ENCODE assay signal across 29 mouse cellular contexts in genomic region chr9:105973736-105974135, GRCm38 (mm10). TPM values are rescaled to one million over a fixed set of nuclear protein-coding genes. Genes with fewer than 3 reads are reported as not detected.
DNase-seq lines count a peak whose midpoint lies in the region; ATAC-seq and TF ChIP-seq lines count a peak whose summit lies in the region.
"Had no signal": no experiment of that assay in that cellular context is flagged by ENCODE, and none has a peak within 500 bp of the region (broad histone marks: within the 10 kb centered on the region; RNA-seq: fewer than 3 reads in every experiment).

No protein-coding gene starts in this region.

- H3K27me3 ChIP-seq in lung, embryonic 14.5 days (ENCODE audit: insufficient read depth, low read length) = no peaks in the 10 kb centered on the region
- no peaks in the 10 kb centered on the region for H3K27me3 ChIP-seq in lung, postnatal 0 days (replicated peaks; ENCODE audit: insufficient read depth, low read length)
- H3K27me3 ChIP-seq in stomach, embryonic 14.5 days (ENCODE audit: control insufficient read depth, insufficient read depth, low read length) = no peaks in the 10 kb centered on the region
- H3K27me3 ChIP-seq: forebrain, embryonic 13.5 days; hindbrain, embryonic 15.5 days had no signal

- no peak overlapping the region for H3K27ac ChIP-seq in lung, embryonic 14.5 days (ENCODE audit: low read depth)
- H3K27ac ChIP-seq in lung, postnatal 0 days (ENCODE audit: low read length) = no peak overlapping the region
- no peak overlapping the region for H3K27ac ChIP-seq in stomach, embryonic 14.5 days (ENCODE audit: low read length)
- H3K27ac ChIP-seq: forebrain, embryonic 10.5 days; forebrain, embryonic 13.5 days; heart, adult 2 months; heart, embryonic 10.5 days; heart, embryonic 13.5 days; hindbrain, embryonic 12.5 days; hindbrain, embryonic 15.5 days had no signal

- no peaks in the 10 kb centered on the region for H3K9me3 ChIP-seq in lung, embryonic 14.5 days (ENCODE audit: low read depth, low read length)
- no peaks in the 10 kb centered on the region for H3K9me3 ChIP-seq in lung, postnatal 0 days (ENCODE audit: low read length)
- no peaks in the 10 kb centered on the region for H3K9me3 ChIP-seq in stomach, embryonic 14.5 days (ENCODE audit: control insufficient read depth, low read depth, low read length)
- H3K9me3 ChIP-seq: forebrain, embryonic 13.5 days; heart, embryonic 10.5 days; heart, embryonic 13.5 days; hindbrain, embryonic 12.5 days; hindbrain, embryonic 15.5 days had no signal

- no peaks in the 10 kb centered on the region for H3K36me3 ChIP-seq in lung, embryonic 14.5 days (ENCODE audit: insufficient read depth)
- H3K36me3 ChIP-seq in lung, postnatal 0 days (ENCODE audit: insufficient read depth, low read length) = no peaks in the 10 kb centered on the region
- no peaks in the 10 kb centered on the region for H3K36me3 ChIP-seq in stomach, embryonic 14.5 days (ENCODE audit: control insufficient read depth, insufficient read depth, low read length)
- H3K36me3 ChIP-seq: forebrain, embryonic 10.5 days; heart, embryonic 10.5 days; heart, embryonic 13.5 days; hindbrain, embryonic 12.5 days; hindbrain, embryonic 15.5 days had no signal

- H3K9ac ChIP-seq in lung, embryonic 14.5 days = no peak overlapping the region
- H3K9ac ChIP-seq in lung, postnatal 0 days (replicated peaks; ENCODE audit: low read depth) = no peak overlapping the region
- no peak overlapping the region for H3K9ac ChIP-seq in stomach, embryonic 14.5 days (replicated peaks; ENCODE audit: low read depth, low read length)
- H3K9ac ChIP-seq: forebrain, embryonic 13.5 days; heart, embryonic 13.5 days; hindbrain, embryonic 12.5 days; hindbrain, embryonic 15.5 days had no signal

- H3K4me3 ChIP-seq in lung, embryonic 14.5 days (ENCODE audit: low read depth, low read length) = no peak overlapping the region
- no peak overlapping the region for H3K4me3 ChIP-seq in lung, adult 2 months (replicated peaks; ENCODE audit: extremely low read depth, low read depth, low read length)
- no peak overlapping the region for H3K4me3 ChIP-seq in lung, postnatal 0 days (ENCODE audit: low read depth, low read length)
- H3K4me3 ChIP-seq in stomach, embryonic 14.5 days (ENCODE audit: low read depth, low read length) = no peak overlapping the region
- H3K4me3 ChIP-seq: forebrain, embryonic 10.5 days; forebrain, embryonic 13.5 days; heart, adult 2 months; heart, embryonic 10.5 days; heart, embryonic 13.5 days; hindbrain, embryonic 12.5 days; hindbrain, embryonic 15.5 days had no signal

- intact Hi-C loops in left cerebral cortex, postnatal 10 days (cut with DNase I) = no loop called here

- TF ChIP-seq EP300 in lung, postnatal 0 days (IDR thresholded peaks at IDR 0.05) = peak; percentile 73

- TF ChIP-seq CTCF in lung, embryonic 14.5 days (IDR thresholded peaks at IDR 0.05; ENCODE audit: low read depth) = no peak
- no peak for TF ChIP-seq CTCF in lung, adult 2 months (IDR thresholded peaks at IDR 0.05; ENCODE audit: insufficient read depth, low read length)
- TF ChIP-seq CTCF in lung, postnatal 0 days (IDR thresholded peaks at IDR 0.05) = no peak

- peak; percentile 55; the same call in 1 of the 2 replicates for ATAC-seq in lung, embryonic 14.5 days (ENCODE audit: insufficient read depth)
- no peak for ATAC-seq in lung, postnatal 0 days
- ATAC-seq in stomach, embryonic 14.5 days (ENCODE audit: insufficient number of reproducible peaks, insufficient read depth, low FRiP score, low read depth) = peak; percentile 33; the same call in 1 of the 2 replicates
- ATAC-seq: activated CD4-positive, CD25-positive, alpha-beta regulatory T cell, adult 4 months; CD4-positive, CD25-positive, alpha-beta regulatory T cell, adult 4 months; forebrain, embryonic 13.5 days; forebrain, embryonic 16.5 days had no signal

- peak; percentile 53 for DNase-seq in lung, embryonic 14.5 days
- no peak for DNase-seq in lung, adult 2 months
- peak; percentile 65 for DNase-seq in lung, postnatal 0 days (ENCODE audit: low spot score)
- DNase-seq in lung, postnatal 10 days = no peak
- DNase-seq in left cerebral cortex, postnatal 10 days (ENCODE audit: extremely low spot score in 1 of 2, low spot score in 2 of 2) = no peak
- DNase-seq in cerebellum, postnatal 14 days = no peak
- DNase-seq: adrenal gland, adult 8-10 months; adrenal gland, postnatal 25 days; cerebellum, adult 11-12 months; cerebellum, adult 8-10 months; cerebellum, postnatal 10 days; gastrocnemius, postnatal 10 days; gastrocnemius, postnatal 36 days; heart, adult 2 months; heart, postnatal 14 days had no signal

- WGBS in lung, embryonic 14.5 days = 31% methylated on average over 1 of the region's 1 CpGs
- WGBS in lung, adult 2 months = 55% methylated on average over 1 of the region's 1 CpGs
- 23% methylated on average over 1 of the region's 1 CpGs for WGBS in lung, postnatal 0 days
- 22% methylated on average over 1 of the region's 1 CpGs for WGBS in stomach, embryonic 14.5 days

- TF ChIP-seq POLR2A in lung, adult 2 months (IDR thresholded peaks at IDR 0.05; ENCODE audit: borderline replicate concordance, extremely low read depth, low read depth, low read length) = no peak

- H3K4me1 ChIP-seq in lung, embryonic 14.5 days (ENCODE audit: insufficient read depth) = no peaks in the 10 kb centered on the region
- no peaks in the 10 kb centered on the region for H3K4me1 ChIP-seq in lung, adult 2 months (ENCODE audit: control insufficient read depth, insufficient read depth, low read length)
- H3K4me1 ChIP-seq in lung, postnatal 0 days (ENCODE audit: insufficient read depth, low read depth, low read length) = no peaks in the 10 kb centered on the region
- 0 out of 2 replicates have a peak, but pooled peaks cover 4% of the 10 kb centered on the region for H3K4me1 ChIP-seq in stomach, embryonic 14.5 days (ENCODE audit: control insufficient read depth, insufficient read depth, low read length)
- H3K4me1 ChIP-seq: forebrain, embryonic 10.5 days; forebrain, embryonic 13.5 days; heart, embryonic 10.5 days; heart, embryonic 13.5 days; hindbrain, embryonic 12.5 days; hindbrain, embryonic 15.5 days had no signal

- H3K4me2 ChIP-seq in lung, embryonic 14.5 days = no peak overlapping the region
- H3K4me2 ChIP-seq in lung, postnatal 0 days (replicated peaks; ENCODE audit: low read depth, low read length) = no peak overlapping the region
- H3K4me2 ChIP-seq in stomach, embryonic 14.5 days (replicated peaks; ENCODE audit: low read depth, low read length) = no peak overlapping the region
- H3K4me2 ChIP-seq: forebrain, embryonic 13.5 days; heart, embryonic 13.5 days; hindbrain, embryonic 12.5 days; hindbrain, embryonic 15.5 days had no signal

RNA-seq across cellular contexts. Expression of gene Col6a5, which starts 13.3 kb away (rescaled TPM):
- polyA plus RNA-seq in lung, embryonic 14.5 days (2014; fragmentation: Nextera tagmentation; extraction: Ambion mirVana) = 0.04 and 0.24 TPM in 2 replicates
- polyA plus RNA-seq in lung, adult 2 months (2012; rRNA removed) = 0.41 and 1.0 TPM in 2 replicates
- 0.21 and 0.30 TPM in 2 replicates for polyA plus RNA-seq in lung, postnatal 0 days (2015; fragmentation: Nextera tagmentation; extraction: Ambion mirVana)
- polyA plus RNA-seq in stomach, embryonic 14.5 days (2014; fragmentation: Nextera tagmentation; extraction: Ambion mirVana) = 0.95 and 1.1 TPM in 2 replicates
- 1 to 10 TPM; 1.6 to 2.1 TPM for total RNA-seq in left cerebral cortex, postnatal 10 days (2021)
- total RNA-seq: granulocyte monocyte progenitor cell, adult 5-6 weeks; hematopoietic stem cell, adult 5-6 weeks; MEL had no signal
- polyA plus RNA-seq: activated CD4-positive, CD25-positive, alpha-beta regulatory T cell, adult 4 months; C2C12; forebrain, embryonic 10.5 days; heart, embryonic 10.5 days had no signal

Comparison
In these comparisons a context has a peak if more than half of its experiments do, and no peak if none do; other contexts are left out.
1. DNase-seq: peak in lung, embryonic 14.5 days (single experiment) and lung, postnatal 0 days (single experiment); none in lung, adult 2 months (single experiment), lung, postnatal 10 days (single experiment), left cerebral cortex, postnatal 10 days (0 of 2) and cerebellum, postnatal 14 days (0 of 2).